ENCODE assay signal across 26 mouse cellular contexts in genomic region chr5:111284420-111285175, GRCm38 (mm10). TPM values are rescaled to one million over a fixed set of nuclear protein-coding genes. Genes with fewer than 3 reads are reported as not detected.
DNase-seq lines count a peak whose midpoint lies in the region; ATAC-seq and TF ChIP-seq lines count a peak whose summit lies in the region.
"Had no signal": no experiment of that assay in that cellular context is flagged by ENCODE, and none has a peak within 500 bp of the region (broad histone marks: within the 10 kb centered on the region; RNA-seq: fewer than 3 reads in every experiment).

No protein-coding gene starts in this region.

- no peak for TF ChIP-seq POLR2A in kidney, adult 2 months (IDR thresholded peaks at IDR 0.05; ENCODE audit: low read depth, low read length)

- H3K4me1 ChIP-seq in kidney, adult 2 months (ENCODE audit: control insufficient read depth, insufficient read depth, low read length): no peaks in the 10 kb centered on the region; the same call in 1 of the 2 replicates
- no peaks in the 10 kb centered on the region for H3K4me1 ChIP-seq in kidney, embryonic 16.5 days (ENCODE audit: insufficient read depth, low read length)
- H3K4me1 ChIP-seq in kidney, embryonic 15.5 days: no peaks in the 10 kb centered on the region
- no peaks in the 10 kb centered on the region for H3K4me1 ChIP-seq in intestine, embryonic 16.5 days (ENCODE audit: control insufficient read depth, insufficient read depth, low read length)
- H3K4me1 ChIP-seq: embryonic facial prominence, embryonic 15.5 days had no signal

- in situ Hi-C loops in Patski (cut with MboI; ENCODE audit: low pct_unique_long_range_greater_than_20kb): no loop called here

- no peak for ATAC-seq in kidney, embryonic 16.5 days (ENCODE audit: low FRiP score, low TSS enrichment)
- ATAC-seq in kidney, embryonic 15.5 days (replicated peaks; ENCODE audit: low FRiP score): no peak
- ATAC-seq in Patski: peak; percentile 76
- no peak for ATAC-seq in intestine, embryonic 16.5 days
- ATAC-seq: activated CD4-positive, CD25-positive, alpha-beta regulatory T cell, adult 4 months; CD4-positive, CD25-positive, alpha-beta regulatory T cell, adult 4 months; forebrain, embryonic 14.5 days; forebrain, postnatal 0 days; hindbrain, postnatal 0 days had no signal

- no peak overlapping the region for H3K4me2 ChIP-seq in kidney, embryonic 16.5 days (replicated peaks; ENCODE audit: low read depth, low read length)
- no peak overlapping the region for H3K4me2 ChIP-seq in kidney, embryonic 15.5 days
- H3K4me2 ChIP-seq in intestine, embryonic 16.5 days (ENCODE audit: low read depth, low read length): no peak overlapping the region
- H3K4me2 ChIP-seq: embryonic facial prominence, embryonic 15.5 days; heart, embryonic 13.5 days; hindbrain, embryonic 14.5 days had no signal

- WGBS in kidney, adult 2 months: 67% methylated on average over 19 of the region's 19 CpGs
- WGBS in kidney, embryonic 16.5 days: 85% methylated on average over 19 of the region's 19 CpGs
- 87% methylated on average over 19 of the region's 19 CpGs for WGBS in kidney, embryonic 15.5 days
- 84% methylated on average over 19 of the region's 19 CpGs for WGBS in intestine, embryonic 16.5 days

- H3K4me3 ChIP-seq in kidney, adult 2 months (ENCODE audit: insufficient read depth, low read depth, low read length): no peak overlapping the region
- H3K4me3 ChIP-seq in kidney, embryonic 16.5 days (ENCODE audit: low read length): no peak overlapping the region
- no peak overlapping the region for H3K4me3 ChIP-seq in kidney, embryonic 15.5 days (replicated peaks)
- H3K4me3 ChIP-seq in intestine, embryonic 16.5 days (ENCODE audit: low read length): no peak overlapping the region
- H3K4me3 ChIP-seq: embryonic facial prominence, embryonic 15.5 days; gastrocnemius, adult 2 months; heart, embryonic 13.5 days had no signal

- no peaks in the 10 kb centered on the region for H3K27me3 ChIP-seq in kidney, adult 2 months (replicated peaks; ENCODE audit: control insufficient read depth, insufficient read depth, low read length)
- no peaks in the 10 kb centered on the region for H3K27me3 ChIP-seq in kidney, embryonic 16.5 days (ENCODE audit: insufficient read depth, low read length)
- no peaks in the 10 kb centered on the region for H3K27me3 ChIP-seq in kidney, embryonic 15.5 days
- H3K27me3 ChIP-seq in Patski: no peaks in the 10 kb centered on the region
- no peaks in the 10 kb centered on the region for H3K27me3 ChIP-seq in intestine, embryonic 16.5 days (replicated peaks; ENCODE audit: control insufficient read depth, insufficient read depth, low read length)
- H3K27me3 ChIP-seq: embryonic facial prominence, embryonic 15.5 days; heart, embryonic 13.5 days had no signal

- H3K27ac ChIP-seq in kidney, adult 2 months (ENCODE audit: insufficient read depth, low read depth, low read length): no peak overlapping the region
- H3K27ac ChIP-seq in kidney, embryonic 16.5 days (ENCODE audit: low read length): no peak overlapping the region
- H3K27ac ChIP-seq in kidney, embryonic 15.5 days: no peak overlapping the region
- H3K27ac ChIP-seq in intestine, embryonic 16.5 days (ENCODE audit: low read length): no peak overlapping the region
- H3K27ac ChIP-seq: embryonic facial prominence, embryonic 15.5 days; gastrocnemius, adult 2 months; heart, embryonic 13.5 days; hindbrain, embryonic 14.5 days; hindbrain, postnatal 0 days had no signal

- no peaks in the 10 kb centered on the region for H3K9me3 ChIP-seq in kidney, embryonic 16.5 days (ENCODE audit: low read length)
- no peaks in the 10 kb centered on the region for H3K9me3 ChIP-seq in kidney, embryonic 15.5 days (replicated peaks)
- H3K9me3 ChIP-seq in intestine, embryonic 16.5 days (ENCODE audit: control insufficient read depth, low read length): no peaks in the 10 kb centered on the region
- H3K9me3 ChIP-seq: embryonic facial prominence, embryonic 15.5 days; heart, embryonic 13.5 days had no signal

- POLR2A ChIA-PET in Patski (lab: Charles Lee): interaction anchor here (0.5 kb wide), 1 partner anchor 26 kb away, joined by 3 read pairs; no protein-coding TSS in a partner anchor

- no peak for TF ChIP-seq CTCF in kidney, adult 2 months (conservative IDR thresholded peaks at IDR 0.05; ENCODE audit: insufficient read depth, insufficient read length, low read depth, low read length)
- no peak for TF ChIP-seq CTCF in Patski (IDR thresholded peaks at IDR 0.05)

- no peak overlapping the region for H3K9ac ChIP-seq in kidney, embryonic 16.5 days (replicated peaks; ENCODE audit: low read length)
- no peak overlapping the region for H3K9ac ChIP-seq in kidney, embryonic 15.5 days
- no peak overlapping the region for H3K9ac ChIP-seq in intestine, embryonic 16.5 days (ENCODE audit: low read depth, low read length)
- H3K9ac ChIP-seq: embryonic facial prominence, embryonic 15.5 days; forebrain, postnatal 0 days; heart, embryonic 13.5 days; hindbrain, embryonic 14.5 days had no signal

- no peaks in the 10 kb centered on the region for H3K36me3 ChIP-seq in kidney, adult 2 months (ENCODE audit: control insufficient read depth, insufficient read depth, low read length)
- peaks cover 50% of the 10 kb centered on the region for H3K36me3 ChIP-seq in kidney, embryonic 16.5 days (ENCODE audit: insufficient read depth, low read length)
- peaks cover 92% of the 10 kb centered on the region for H3K36me3 ChIP-seq in kidney, embryonic 15.5 days
- peaks cover 2% of the 10 kb centered on the region; the same call in 1 of the 2 replicates for H3K36me3 ChIP-seq in intestine, embryonic 16.5 days (ENCODE audit: control insufficient read depth, insufficient read depth, low read length)

- peak; percentile 66 for DNase-seq in kidney, adult 2 months
- peak; percentile 47 to 68 for DNase-seq in kidney, postnatal 36 days
- DNase-seq in Patski (ENCODE audit: low read depth, low spot score): no peak
- DNase-seq: adrenal gland, adult 8-10 months; adrenal gland, postnatal 25 days; cerebellum, adult 11-12 months; cerebellum, adult 8-10 months; cerebellum, postnatal 10 days; cerebellum, postnatal 36 days; embryo, embryonic 11 days; forebrain, postnatal 0 days; gastrocnemius, adult 2 months; gastrocnemius, postnatal 14 days; heart, adult 18-20 months; heart, postnatal 14 days; heart, postnatal 4 days had no signal

- CTCF ChIA-PET in Patski (lab: Charles Lee): interaction anchor here (1.3 to 1.7 kb wide), 5 partner anchors 14 to 76 kb away, joined by 3 to 4 read pairs (median 4); no protein-coding TSS in a partner anchor

RNA-seq across cellular contexts. Expression of gene Pitpnb, which starts 46.0 kb away (rescaled TPM):
- 47.4 and 54.1 TPM in 2 replicates for polyA plus RNA-seq in kidney, adult 2 months (2012; rRNA removed)
- polyA plus RNA-seq in kidney, embryonic 16.5 days (2015; fragmentation: Nextera tagmentation; extraction: Ambion mirVana): 112 and 114 TPM in 2 replicates
- 101 and 104 TPM in 2 replicates for polyA plus RNA-seq in kidney, embryonic 15.5 days (2015; fragmentation: Nextera tagmentation; extraction: Ambion mirVana)
- 102 TPM for polyA plus RNA-seq in Patski (2021)
- polyA plus RNA-seq in intestine, embryonic 16.5 days (2015; fragmentation: Nextera tagmentation; extraction: Ambion mirVana): 89.2 and 90.9 TPM in 2 replicates
